Mouse (Mus musculus): ENCODE measurements around the gene Cyp2t4.

Gene Cyp2t4

DNA sequence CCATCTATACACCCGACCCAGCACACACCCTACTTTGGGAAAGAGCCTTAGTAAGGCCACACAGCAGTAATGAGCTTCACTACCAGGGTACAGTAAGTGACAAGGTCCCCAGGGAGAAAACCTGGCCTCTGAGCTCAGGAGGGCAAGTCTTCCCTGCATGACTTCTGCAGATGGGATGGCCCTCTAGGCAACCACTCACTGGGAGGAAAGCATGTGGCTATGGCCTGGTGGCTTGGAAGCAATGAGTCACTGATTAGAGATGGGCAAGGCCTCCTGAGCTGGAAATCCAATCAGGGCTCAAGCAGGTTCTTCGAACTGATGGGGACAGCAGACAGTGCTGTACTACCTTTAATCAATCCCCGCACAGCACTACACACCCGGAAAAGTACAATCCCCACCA lies 8.2 kb downstream of the Cyp2t4 start:
- peak; percentile 38 for DNase-seq (ENCODE audit: low spot score)

DNA sequence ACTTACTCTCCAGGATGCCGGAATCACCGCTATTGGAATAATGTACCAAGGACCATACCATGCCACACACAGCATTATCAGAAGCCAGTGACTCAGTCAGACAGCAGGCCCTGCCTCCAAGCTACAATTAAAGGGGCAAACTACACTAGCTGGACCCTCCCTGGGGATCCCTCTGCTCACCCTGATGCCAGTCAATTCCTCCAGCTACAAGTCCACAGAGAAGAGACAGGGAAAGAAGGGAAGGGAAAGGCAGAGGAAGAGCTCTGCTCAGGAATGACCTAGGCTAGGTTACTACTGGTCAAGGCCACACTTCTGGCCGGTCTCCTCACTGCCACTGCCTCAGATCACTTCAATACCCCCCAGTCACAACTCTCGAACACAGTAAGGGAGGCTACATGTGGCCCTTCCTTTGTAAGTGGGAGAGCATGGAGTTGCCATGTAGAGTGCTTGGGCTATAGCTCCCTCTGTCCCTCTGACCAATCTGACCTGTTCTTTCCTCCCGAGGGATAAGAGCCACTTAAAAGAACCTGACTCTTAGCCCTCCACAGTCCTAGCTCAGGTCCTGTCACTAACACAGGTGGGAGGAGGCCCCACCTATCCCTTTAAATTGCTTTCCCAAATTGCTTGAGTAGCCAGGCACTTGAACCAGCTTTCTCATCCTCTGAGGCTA lies 9.4 kb downstream of the Cyp2t4 start:
- peak; percentile 37 for DNase-seq (ENCODE audit: low spot score)

DNA sequence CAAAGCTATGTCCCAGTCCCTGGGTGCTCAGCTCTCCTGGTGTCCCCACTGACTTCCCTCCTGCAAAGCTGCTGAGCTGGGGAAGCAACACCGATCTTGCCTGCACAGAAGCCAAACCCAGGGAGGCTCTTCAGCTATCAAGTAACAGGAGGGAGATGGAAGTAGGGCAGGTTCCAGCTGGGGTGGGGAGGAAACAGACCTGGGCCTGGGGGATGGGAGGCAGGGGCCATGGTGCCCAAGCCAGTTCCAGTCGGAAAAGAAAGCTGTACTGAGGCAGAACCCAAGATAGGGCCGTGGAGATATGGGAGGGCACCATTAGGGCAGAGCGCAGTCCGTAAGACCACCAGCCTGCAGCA lies 9.9 kb downstream of the Cyp2t4 start:
- no peak for DNase-seq (ENCODE audit: low spot score)

DNA sequence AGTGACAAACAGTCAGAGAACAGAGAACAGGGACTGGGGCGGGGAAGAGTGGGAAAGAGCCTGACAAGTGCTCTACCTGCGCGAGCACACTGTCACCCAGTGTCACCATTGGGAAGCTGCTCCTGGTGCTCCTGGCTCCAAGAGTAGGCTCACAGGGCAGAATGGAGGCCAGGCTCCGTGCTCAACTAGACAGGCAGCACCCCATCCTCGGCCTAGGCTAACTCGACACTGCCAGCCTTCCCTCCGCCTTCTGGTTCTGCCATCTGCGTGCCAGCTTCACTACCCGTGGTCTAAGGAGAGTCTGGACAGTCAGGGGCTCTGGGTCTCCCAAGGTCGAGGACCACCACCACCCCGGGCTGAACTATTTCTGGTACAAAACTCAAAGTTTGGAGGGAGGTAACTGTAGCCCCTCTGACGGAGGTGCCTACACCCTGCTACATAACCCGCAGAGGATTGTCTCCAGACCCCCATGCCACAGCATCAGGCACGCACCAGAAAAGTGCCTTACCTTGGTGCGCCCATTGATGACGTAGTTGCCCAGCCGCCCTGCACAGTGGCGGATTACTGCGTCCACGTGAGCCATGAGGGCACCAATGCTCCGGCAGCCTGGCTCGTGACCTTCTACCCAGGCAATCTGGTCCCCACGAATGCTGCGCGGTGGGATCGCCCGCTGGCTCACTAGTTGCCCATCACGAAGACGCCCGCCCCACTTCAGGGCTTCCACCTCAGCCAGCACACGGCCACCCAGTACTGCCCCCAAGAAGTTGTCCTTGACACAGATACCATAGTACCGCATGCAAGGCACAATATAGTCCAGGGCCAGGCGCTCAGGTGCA lies 10.8 kb downstream of the Cyp2t4 start:
- DNase-seq (ENCODE audit: low spot score), result peak; percentile 64

- DNase-seq (ENCODE audit: low spot score), result peak; percentile 68
Measured at GRCm38 (mm10) chr7:27165007-27165655, 11.6 kb downstream of the Cyp2t4 start.

DNA sequence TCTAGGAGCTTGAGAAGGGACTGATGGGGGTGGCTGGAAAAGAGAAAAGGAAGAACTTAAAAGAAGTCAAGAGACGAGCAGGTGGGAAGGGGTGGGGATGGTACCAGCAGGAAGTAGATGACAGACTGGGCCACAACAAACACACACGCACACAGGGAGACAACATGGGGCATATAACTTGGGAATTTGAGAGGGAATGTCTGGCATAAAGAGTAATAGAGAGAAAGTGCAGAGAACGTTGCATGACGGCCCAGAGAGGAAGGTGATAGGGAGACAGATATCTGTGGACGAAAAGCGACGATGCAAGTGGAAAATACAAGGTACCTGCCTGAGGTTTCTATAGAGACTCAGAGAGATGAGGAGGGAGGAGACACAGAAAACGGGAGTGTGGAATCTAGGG lies 12.2 kb downstream of the Cyp2t4 start:
- DNase-seq (ENCODE audit: low spot score), result no peak

DNA sequence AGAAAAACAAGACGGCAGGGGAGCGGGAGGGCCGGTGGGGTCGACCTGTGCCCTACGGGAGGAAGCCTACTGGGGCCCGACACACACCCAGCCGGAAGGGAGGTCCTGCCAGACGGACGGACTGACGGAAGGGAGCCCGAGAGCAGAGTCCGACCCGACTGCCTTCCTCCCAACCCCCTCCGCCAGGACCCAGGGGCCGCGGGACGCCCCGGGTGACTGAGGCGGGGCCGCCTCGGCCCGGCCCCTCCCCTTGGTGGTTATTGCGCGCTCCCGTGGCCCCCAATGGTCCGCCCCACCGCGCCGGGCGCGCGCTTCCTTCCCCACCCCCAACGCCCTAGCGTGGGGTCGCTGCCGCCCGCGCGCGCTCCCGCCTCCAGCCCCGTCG lies 12.7 kb downstream of the Cyp2t4 start:
- DNase-seq (ENCODE audit: low spot score), result peak; percentile 93

- DNase-seq (ENCODE audit: low spot score), result peak; percentile 98
Measured at GRCm38 (mm10) chr7:27166614-27167474, 13.3 kb downstream of the Cyp2t4 start, which contains the start of gene Egln2. Egln2 (minus strand) TSS chr7:27166802.

DNA sequence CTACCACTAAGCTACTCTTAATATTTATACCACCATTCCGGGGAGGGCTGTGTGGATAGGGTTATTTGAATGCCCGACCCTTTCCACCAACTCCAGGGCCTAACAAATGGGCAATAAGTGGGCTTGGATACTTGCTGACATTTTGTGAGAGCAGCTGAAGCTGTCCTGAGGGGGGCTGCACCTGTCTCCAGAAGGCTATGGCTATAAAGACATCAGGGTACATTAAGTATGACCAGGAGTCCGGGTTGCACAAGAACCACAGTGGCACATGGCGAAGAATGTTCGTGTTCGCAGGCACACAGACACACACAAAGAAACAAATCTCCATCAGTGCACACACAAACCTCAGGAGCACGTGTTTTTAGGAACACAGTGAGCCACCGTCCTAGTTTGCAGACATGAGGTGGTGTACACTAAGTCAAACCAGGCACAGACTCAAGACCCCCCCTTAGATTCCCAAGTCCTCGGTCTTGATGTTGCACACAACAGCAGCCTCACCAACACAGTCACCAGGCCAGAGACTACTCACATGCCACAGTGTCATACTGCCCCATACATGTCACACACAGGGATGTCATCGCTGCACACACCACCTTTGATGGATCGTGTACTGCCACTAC lies 14.1 kb downstream of the Cyp2t4 start:
- no peak for DNase-seq (ENCODE audit: low spot score)

- DNase-seq (ENCODE audit: low spot score), result no peak
Measured at GRCm38 (mm10) chr7:27168371-27168770, 14.9 kb downstream of the Cyp2t4 start.

GRCm38 (mm10) chr7:27170981-27171380 lies 17.5 kb downstream of the Cyp2t4 start:
- no peak for DNase-seq (ENCODE audit: low spot score)

DNA sequence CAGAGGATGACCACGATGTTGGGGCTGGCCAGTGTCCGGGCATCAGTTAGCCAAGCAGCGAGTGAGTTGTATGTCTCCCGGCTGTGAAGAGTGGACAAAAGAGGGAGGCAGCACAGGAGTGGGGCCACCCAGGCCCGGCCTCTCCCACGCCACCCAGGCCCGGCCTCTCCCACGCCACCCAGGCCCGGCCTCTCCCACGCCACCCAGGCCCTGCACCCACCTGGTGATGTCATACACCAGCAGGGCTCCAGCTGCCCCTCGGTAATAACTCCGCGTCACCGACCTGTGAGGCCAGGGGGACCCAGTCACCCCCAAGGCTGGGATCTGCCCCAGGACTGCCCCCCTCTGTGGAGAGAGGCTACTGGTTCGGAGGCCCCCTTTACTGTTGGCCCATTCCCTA lies 21.0 kb downstream of the Cyp2t4 start:
- peak; percentile 74 for DNase-seq (ENCODE audit: low spot score)

GRCm38 (mm10) chr7:27174896-27175295 lies 21.4 kb downstream of the Cyp2t4 start:
- DNase-seq (ENCODE audit: low spot score), result peak; percentile 66

- DNase-seq (ENCODE audit: low spot score), result no peak
Measured at GRCm38 (mm10) chr7:27177942-27178323, 24.4 kb downstream of the Cyp2t4 start.

DNA sequence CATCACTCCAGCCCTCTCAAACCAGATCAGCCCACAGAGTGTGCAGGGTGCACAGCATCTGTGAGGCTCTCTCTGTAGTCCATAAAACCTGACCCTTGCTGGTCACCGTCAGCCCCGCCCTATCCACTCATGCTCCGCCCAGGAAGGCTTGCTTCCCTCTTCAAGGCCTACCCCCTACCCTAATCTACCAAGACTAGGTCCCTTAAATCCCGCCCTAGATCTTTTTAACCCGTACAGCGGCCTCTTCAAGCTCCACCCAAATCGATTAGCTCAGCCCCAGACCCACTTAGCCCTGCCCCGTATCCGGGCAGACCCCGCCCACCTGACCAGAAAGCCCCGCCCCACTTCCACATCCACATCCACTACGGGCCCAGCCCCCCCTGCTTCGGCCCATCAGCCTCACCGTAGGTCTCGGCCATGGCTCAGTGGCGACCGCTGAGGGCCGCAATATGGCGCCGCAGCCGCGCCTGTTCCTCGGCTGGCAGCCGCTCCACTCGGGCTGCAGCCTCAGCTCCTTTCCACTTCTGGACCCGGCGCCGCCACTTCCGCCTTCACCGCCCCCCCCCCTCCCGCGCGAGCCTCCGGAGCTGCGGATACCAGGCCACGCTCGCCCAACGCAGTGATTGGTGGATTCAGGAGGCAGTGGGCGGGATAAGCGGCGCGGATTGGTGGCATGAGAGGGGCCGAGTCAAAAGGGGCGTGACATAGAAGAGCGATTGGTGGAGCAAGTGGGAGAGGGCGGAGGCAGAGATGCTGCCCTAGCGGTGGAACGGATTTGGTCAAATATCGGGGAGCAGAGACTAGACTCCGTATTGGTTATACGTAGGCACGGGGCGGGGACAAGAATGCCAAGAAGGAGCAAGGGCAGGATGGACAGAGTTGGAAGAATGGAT lies 25.1 kb downstream of the Cyp2t4 start, which contains the start of gene Rab4b:
Rab4b (minus strand) TSS at position 573 of the 893 bp plus-strand sequence.
- peak; percentile 98 for DNase-seq (ENCODE audit: low spot score)

- no peak for DNase-seq (ENCODE audit: low spot score)
Measured at GRCm38 (mm10) chr7:27179217-27179918, 25.9 kb downstream of the Cyp2t4 start.

DNA sequence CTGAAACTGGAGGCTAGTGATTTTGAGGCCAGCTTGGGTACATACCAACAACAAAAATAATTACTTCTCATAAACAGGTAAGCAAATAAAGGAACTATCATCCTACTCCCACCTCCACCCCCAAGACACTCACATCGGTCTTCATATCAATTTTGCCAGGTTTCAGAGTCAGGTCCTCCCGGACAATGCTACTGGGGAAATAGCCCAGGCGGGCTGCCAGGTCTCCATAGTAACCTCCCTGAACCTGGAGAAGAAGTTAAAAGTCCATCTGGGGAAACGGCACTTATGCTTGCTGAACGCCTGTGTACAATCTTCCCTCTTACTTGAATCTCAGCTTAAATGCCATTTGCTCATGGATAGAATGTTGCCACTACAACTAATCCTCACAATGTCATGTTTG lies 26.5 kb downstream of the Cyp2t4 start:
- peak; percentile 69 for DNase-seq (ENCODE audit: low spot score)

- DNase-seq (ENCODE audit: low spot score), result no peak
Measured at GRCm38 (mm10) chr7:27180837-27181695, 27.6 kb downstream of the Cyp2t4 start, which contains the start of the genes Gm21983 and Mia. Gm21983 (minus strand) TSS chr7:27181086. Mia (minus strand) TSS chr7:27181157.

GRCm38 (mm10) chr7:27182498-27182897 lies 29.0 kb downstream of the Cyp2t4 start:
- DNase-seq (ENCODE audit: low spot score), result no peak
